21 mouse cellular contexts compared by ENCODE assay signal in the genomic region with DNA sequence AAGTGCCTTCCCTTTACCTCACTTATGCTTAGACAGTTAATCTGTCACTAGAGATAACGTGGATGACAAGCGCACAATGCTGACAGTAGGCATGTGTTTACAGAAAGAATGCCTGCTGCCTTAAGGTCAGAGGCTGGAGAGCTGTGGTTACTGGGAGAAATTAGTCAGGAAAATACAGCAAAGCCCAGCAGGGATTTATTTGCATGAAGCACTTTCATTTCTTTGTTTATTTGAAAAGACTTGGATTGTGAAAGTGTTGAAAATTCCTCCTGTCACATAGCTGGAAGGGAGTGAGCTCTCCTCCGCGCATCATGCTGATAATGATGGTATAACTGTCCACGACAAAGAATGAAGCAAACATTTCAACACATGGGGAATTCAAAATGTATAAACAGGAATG.
A peak's percentile ranks its signal among the peaks of the same experiment; 100 is the strongest.
DNase-seq lines count a peak whose midpoint lies in the region; ATAC-seq and TF ChIP-seq lines count a peak whose summit lies in the region.
"Had no signal": no experiment of that assay in that cellular context is flagged by ENCODE, and none has a peak within 500 bp of the region (broad histone marks: within the 10 kb centered on the region; RNA-seq: fewer than 3 reads in every experiment).

No protein-coding gene starts in this region.

- no peak overlapping the region for H3K4me2 ChIP-seq in intestine, embryonic 15.5 days (replicated peaks)
- H3K4me2 ChIP-seq in intestine, postnatal 0 days (replicated peaks; ENCODE audit: low read depth): no peak overlapping the region
- H3K4me2 ChIP-seq in lung, postnatal 0 days (replicated peaks; ENCODE audit: low read depth, low read length): no peak overlapping the region
- H3K4me2 ChIP-seq in midbrain, postnatal 0 days (ENCODE audit: low read depth, low read length, poor library complexity, severe bottlenecking): no peak overlapping the region
- no peak overlapping the region for H3K4me2 ChIP-seq in midbrain, embryonic 14.5 days (ENCODE audit: low read length)
- H3K4me2 ChIP-seq: embryonic facial prominence, embryonic 12.5 days; heart, embryonic 15.5 days had no signal

- no peaks in the 10 kb centered on the region for H3K4me1 ChIP-seq in intestine, embryonic 15.5 days (replicated peaks)
- H3K4me1 ChIP-seq in intestine, postnatal 0 days (replicated peaks; ENCODE audit: control insufficient read depth, insufficient read depth, low read length): no peaks in the 10 kb centered on the region
- no peaks in the 10 kb centered on the region for H3K4me1 ChIP-seq in lung, postnatal 0 days (ENCODE audit: insufficient read depth, low read depth, low read length)
- H3K4me1 ChIP-seq in midbrain, postnatal 0 days (ENCODE audit: insufficient read depth, low read length): no peaks in the 10 kb centered on the region
- no peaks in the 10 kb centered on the region for H3K4me1 ChIP-seq in midbrain, embryonic 14.5 days (ENCODE audit: control insufficient read depth, insufficient read depth, low read length)
- H3K4me1 ChIP-seq: embryonic facial prominence, embryonic 12.5 days; heart, embryonic 15.5 days; limb, embryonic 10.5 days; megakaryocyte, embryonic 14.5 days had no signal

- no peak overlapping the region for H3K27ac ChIP-seq in intestine, embryonic 15.5 days
- H3K27ac ChIP-seq in intestine, postnatal 0 days (ENCODE audit: low read depth, low read length): no peak overlapping the region
- H3K27ac ChIP-seq in lung, postnatal 0 days (ENCODE audit: low read length): no peak overlapping the region
- H3K27ac ChIP-seq in midbrain, postnatal 0 days (ENCODE audit: low read depth, low read length): no peak overlapping the region
- no peak overlapping the region for H3K27ac ChIP-seq in midbrain, embryonic 14.5 days (replicated peaks; ENCODE audit: low read depth, low read length)
- H3K27ac ChIP-seq: embryonic facial prominence, embryonic 12.5 days; gastrocnemius, adult 2 months; heart, adult 2 months; heart, embryonic 15.5 days; hindbrain, embryonic 10.5 days; limb, embryonic 10.5 days; liver, embryonic 14.5 days had no signal

- peak; percentile 23; the same call in 1 of the 2 replicates for ATAC-seq in intestine, embryonic 15.5 days
- ATAC-seq in intestine, postnatal 0 days: no peak
- peak; percentile 57 for ATAC-seq in lung, postnatal 0 days
- ATAC-seq in midbrain, postnatal 0 days (ENCODE audit: low FRiP score): no peak
- no peak for ATAC-seq in midbrain, embryonic 14.5 days (ENCODE audit: low FRiP score, low TSS enrichment)
- ATAC-seq: activated CD4-positive, CD25-positive, alpha-beta regulatory T cell, adult 4 months had no signal

- H3K36me3 ChIP-seq in intestine, embryonic 15.5 days: no peaks in the 10 kb centered on the region
- no peaks in the 10 kb centered on the region for H3K36me3 ChIP-seq in intestine, postnatal 0 days (ENCODE audit: control insufficient read depth, insufficient read depth)
- no peaks in the 10 kb centered on the region for H3K36me3 ChIP-seq in lung, postnatal 0 days (ENCODE audit: insufficient read depth, low read length)
- H3K36me3 ChIP-seq in midbrain, postnatal 0 days (ENCODE audit: insufficient read depth, low read length): no peaks in the 10 kb centered on the region
- H3K36me3 ChIP-seq in midbrain, embryonic 14.5 days (ENCODE audit: control insufficient read depth, insufficient read depth, low read length): no peaks in the 10 kb centered on the region
- H3K36me3 ChIP-seq: embryonic facial prominence, embryonic 12.5 days; heart, embryonic 15.5 days; hindbrain, embryonic 10.5 days; limb, embryonic 10.5 days had no signal

- no peak for TF ChIP-seq CTCF in intestine, postnatal 0 days (IDR thresholded peaks at IDR 0.05; ENCODE audit: low read depth)
- TF ChIP-seq CTCF in lung, postnatal 0 days (IDR thresholded peaks at IDR 0.05): no peak
- TF ChIP-seq CTCF in midbrain, postnatal 0 days (IDR thresholded peaks at IDR 0.05): no peak

- no peaks in the 10 kb centered on the region for H3K9me3 ChIP-seq in intestine, embryonic 15.5 days
- no peaks in the 10 kb centered on the region for H3K9me3 ChIP-seq in intestine, postnatal 0 days (ENCODE audit: control insufficient read depth)
- no peaks in the 10 kb centered on the region for H3K9me3 ChIP-seq in lung, postnatal 0 days (ENCODE audit: low read length)
- no peaks in the 10 kb centered on the region for H3K9me3 ChIP-seq in midbrain, postnatal 0 days (ENCODE audit: low read length)
- no peaks in the 10 kb centered on the region for H3K9me3 ChIP-seq in midbrain, embryonic 14.5 days (ENCODE audit: control insufficient read depth, low read length)
- H3K9me3 ChIP-seq: embryonic facial prominence, embryonic 12.5 days; heart, embryonic 15.5 days; hindbrain, embryonic 10.5 days; limb, embryonic 10.5 days; megakaryocyte, embryonic 14.5 days had no signal

- WGBS in intestine, embryonic 15.5 days: 28% methylated on average over 5 of the region's 5 CpGs
- WGBS in intestine, postnatal 0 days: 27% methylated on average over 5 of the region's 5 CpGs
- WGBS in lung, postnatal 0 days: 26% methylated on average over 5 of the region's 5 CpGs
- 67% methylated on average over 5 of the region's 5 CpGs for WGBS in midbrain, postnatal 0 days
- WGBS in midbrain, embryonic 14.5 days: 74% methylated on average over 5 of the region's 5 CpGs

- no peak for TF ChIP-seq EP300 in lung, postnatal 0 days (IDR thresholded peaks at IDR 0.05)

- H3K9ac ChIP-seq in intestine, embryonic 15.5 days: no peak overlapping the region
- H3K9ac ChIP-seq in intestine, postnatal 0 days (ENCODE audit: low read depth, low read length): no peak overlapping the region
- no peak overlapping the region for H3K9ac ChIP-seq in lung, postnatal 0 days (replicated peaks; ENCODE audit: low read depth)
- no peak overlapping the region for H3K9ac ChIP-seq in midbrain, postnatal 0 days (replicated peaks; ENCODE audit: low read length, poor library complexity, severe bottlenecking)
- no peak overlapping the region for H3K9ac ChIP-seq in midbrain, embryonic 14.5 days (replicated peaks; ENCODE audit: low read length)
- H3K9ac ChIP-seq: embryonic facial prominence, embryonic 12.5 days; heart, embryonic 15.5 days; liver, embryonic 14.5 days had no signal

- no peak overlapping the region for H3K4me3 ChIP-seq in intestine, embryonic 15.5 days (replicated peaks)
- H3K4me3 ChIP-seq in intestine, postnatal 0 days (ENCODE audit: low read depth, low read length): no peak overlapping the region
- H3K4me3 ChIP-seq in lung, postnatal 0 days (ENCODE audit: low read depth, low read length): no peak overlapping the region
- no peak overlapping the region for H3K4me3 ChIP-seq in midbrain, postnatal 0 days (ENCODE audit: low read depth, low read length)
- no peak overlapping the region for H3K4me3 ChIP-seq in midbrain, embryonic 14.5 days (replicated peaks; ENCODE audit: low read depth, low read length)
- H3K4me3 ChIP-seq: embryonic facial prominence, embryonic 12.5 days; gastrocnemius, adult 2 months; heart, adult 2 months; heart, embryonic 15.5 days; hindbrain, embryonic 10.5 days; limb, embryonic 10.5 days; megakaryocyte, embryonic 14.5 days had no signal

- no peaks in the 10 kb centered on the region for H3K27me3 ChIP-seq in intestine, embryonic 15.5 days (replicated peaks)
- H3K27me3 ChIP-seq in intestine, postnatal 0 days (replicated peaks; ENCODE audit: control insufficient read depth, insufficient read depth, low read length): no peaks in the 10 kb centered on the region
- no peaks in the 10 kb centered on the region for H3K27me3 ChIP-seq in lung, postnatal 0 days (replicated peaks; ENCODE audit: insufficient read depth, low read length)
- no peaks in the 10 kb centered on the region for H3K27me3 ChIP-seq in midbrain, postnatal 0 days (ENCODE audit: insufficient read depth, low read length)
- H3K27me3 ChIP-seq in midbrain, embryonic 14.5 days (ENCODE audit: control insufficient read depth, insufficient read depth, low read length): no peaks in the 10 kb centered on the region
- H3K27me3 ChIP-seq: embryonic facial prominence, embryonic 12.5 days; heart, embryonic 15.5 days; megakaryocyte, embryonic 14.5 days had no signal

- peak; percentile 24 for DNase-seq in urinary bladder, postnatal 14 days (ENCODE audit: low spot score)
- no peak for DNase-seq in urinary bladder, postnatal 25 days (ENCODE audit: low spot score)
- DNase-seq in lung, postnatal 0 days (ENCODE audit: low spot score): peak; percentile 69
- DNase-seq in midbrain, postnatal 0 days (ENCODE audit: low spot score): no peak
- no peak for DNase-seq in midbrain, embryonic 14.5 days
- no peak for DNase-seq in liver
- DNase-seq: B cell, adult 2 months; cerebellum, postnatal 14 days; gastrocnemius, adult 2 months; kidney, postnatal 10 days; thymus, adult 18-20 months had no signal

Comparison
In these comparisons a context has a peak if more than half of its experiments do, and no peak if none do; other contexts are left out.
1. ATAC-seq: peak in intestine, embryonic 15.5 days (single experiment) and lung, postnatal 0 days (single experiment); none in intestine, postnatal 0 days (single experiment), midbrain, postnatal 0 days (single experiment) and midbrain, embryonic 14.5 days (single experiment).
2. DNase-seq: peak in urinary bladder, postnatal 14 days (single experiment) and lung, postnatal 0 days (single experiment); none in urinary bladder, postnatal 25 days (single experiment), midbrain, postnatal 0 days (single experiment), midbrain, embryonic 14.5 days (single experiment) and liver (single experiment).